23 mouse cellular contexts compared by ENCODE assay signal in the genomic region with DNA sequence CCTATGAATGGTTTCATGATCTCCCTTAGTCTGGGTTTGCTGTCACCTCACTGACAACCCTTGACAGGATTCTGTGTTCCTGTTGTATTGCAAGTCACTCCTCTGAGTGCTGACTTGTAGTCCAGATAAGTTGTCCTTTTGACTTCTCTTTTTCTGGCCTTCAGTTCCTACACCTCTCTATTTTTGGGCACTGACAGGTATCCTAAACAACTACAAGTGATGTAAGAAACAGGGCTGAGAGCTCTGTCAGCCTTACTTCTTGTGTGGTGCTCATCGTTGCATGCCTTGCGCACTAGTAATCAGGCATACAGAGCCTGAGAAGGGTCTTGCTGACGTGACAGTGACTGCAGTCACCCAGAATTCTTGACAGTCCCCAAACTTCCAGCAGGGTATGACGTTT.
A peak's percentile ranks its signal among the peaks of the same experiment; 100 is the strongest.
DNase-seq lines count a peak whose midpoint lies in the region; ATAC-seq lines count a peak whose summit lies in the region.
"Had no signal": no experiment of that assay in that cellular context is flagged by ENCODE, and none has a peak within 500 bp of the region (broad histone marks: within the 10 kb centered on the region; RNA-seq: fewer than 3 reads in every experiment).

No protein-coding gene starts in this region.

- peak; percentile 55; the same call in 1 of the 2 replicates for ATAC-seq in heart, embryonic 12.5 days (ENCODE audit: insufficient number of reproducible peaks, low FRiP score)
- peak; percentile 90 for ATAC-seq in heart, embryonic 15.5 days (replicated peaks; ENCODE audit: insufficient number of reproducible peaks, insufficient read depth, low FRiP score, low read depth)
- ATAC-seq: CD4-positive, CD25-positive, alpha-beta regulatory T cell, adult 4 months; forebrain, embryonic 14.5 days; forebrain, postnatal 0 days; intestine, postnatal 0 days had no signal

- no peak overlapping the region for H3K4me3 ChIP-seq in heart, embryonic 12.5 days
- H3K4me3 ChIP-seq in heart, embryonic 15.5 days: no peak overlapping the region
- H3K4me3 ChIP-seq in hindbrain, embryonic 10.5 days: no peak overlapping the region
- H3K4me3 ChIP-seq: embryonic facial prominence, embryonic 12.5 days; embryonic facial prominence, embryonic 15.5 days; gastrocnemius, adult 2 months; hindbrain, embryonic 12.5 days; hindbrain, embryonic 15.5 days had no signal

- H3K27me3 ChIP-seq in heart, embryonic 12.5 days (replicated peaks): no peaks in the 10 kb centered on the region
- no peaks in the 10 kb centered on the region for H3K27me3 ChIP-seq in heart, embryonic 15.5 days
- H3K27me3 ChIP-seq in hindbrain, embryonic 10.5 days (ENCODE audit: insufficient read depth, poor library complexity, severe bottlenecking): no peaks in the 10 kb centered on the region
- H3K27me3 ChIP-seq: embryonic facial prominence, embryonic 12.5 days; embryonic facial prominence, embryonic 15.5 days; hindbrain, embryonic 12.5 days; hindbrain, embryonic 15.5 days had no signal

- no peaks in the 10 kb centered on the region for H3K36me3 ChIP-seq in heart, embryonic 12.5 days
- H3K36me3 ChIP-seq in heart, embryonic 15.5 days: no peaks in the 10 kb centered on the region
- no peaks in the 10 kb centered on the region for H3K36me3 ChIP-seq in hindbrain, embryonic 10.5 days
- H3K36me3 ChIP-seq: embryonic facial prominence, embryonic 12.5 days; embryonic facial prominence, embryonic 15.5 days; hindbrain, embryonic 12.5 days; hindbrain, embryonic 15.5 days had no signal

- H3K9ac ChIP-seq in heart, embryonic 12.5 days: no peak overlapping the region
- H3K9ac ChIP-seq in heart, embryonic 15.5 days: no peak overlapping the region
- H3K9ac ChIP-seq: embryonic facial prominence, embryonic 12.5 days; embryonic facial prominence, embryonic 15.5 days; forebrain, postnatal 0 days; hindbrain, embryonic 12.5 days; hindbrain, embryonic 15.5 days had no signal

- intact Hi-C loops in heart, postnatal 10 days (cut with DNase I): no loop called here

- no peak overlapping the region for H3K4me2 ChIP-seq in heart, embryonic 12.5 days
- no peak overlapping the region for H3K4me2 ChIP-seq in heart, embryonic 15.5 days
- H3K4me2 ChIP-seq: embryonic facial prominence, embryonic 12.5 days; embryonic facial prominence, embryonic 15.5 days; hindbrain, embryonic 12.5 days; hindbrain, embryonic 15.5 days had no signal

- H3K9me3 ChIP-seq in heart, embryonic 12.5 days (replicated peaks): no peaks in the 10 kb centered on the region
- no peaks in the 10 kb centered on the region for H3K9me3 ChIP-seq in heart, embryonic 15.5 days (replicated peaks)
- H3K9me3 ChIP-seq in hindbrain, embryonic 10.5 days: no peaks in the 10 kb centered on the region
- H3K9me3 ChIP-seq: embryonic facial prominence, embryonic 12.5 days; embryonic facial prominence, embryonic 15.5 days; hindbrain, embryonic 12.5 days; hindbrain, embryonic 15.5 days had no signal

- DNase-seq in heart, adult 11 months: no peak
- DNase-seq in heart, adult 18-20 months: no peak
- DNase-seq in heart, postnatal 10 days: peak; percentile 31 to 39
- no peak for DNase-seq in hindbrain, embryonic 10.5 days (ENCODE audit: low spot score)
- DNase-seq: adrenal gland, adult 2 months; adrenal gland, postnatal 14 days; cerebellum, adult 11 months; cerebellum, adult 2 months; cerebellum, adult 9-11 months; cerebellum, postnatal 25 days; forebrain, postnatal 0 days; gastrocnemius, adult 2 months; gastrocnemius, postnatal 14 days; kidney, adult 2 months had no signal

- no peaks in the 10 kb centered on the region for H3K4me1 ChIP-seq in heart, embryonic 12.5 days (replicated peaks)
- no peaks in the 10 kb centered on the region for H3K4me1 ChIP-seq in heart, embryonic 15.5 days (replicated peaks)
- H3K4me1 ChIP-seq in hindbrain, embryonic 10.5 days (replicated peaks): no peaks in the 10 kb centered on the region
- H3K4me1 ChIP-seq: embryonic facial prominence, embryonic 12.5 days; embryonic facial prominence, embryonic 15.5 days; hindbrain, embryonic 12.5 days; hindbrain, embryonic 15.5 days had no signal

- H3K27ac ChIP-seq in heart, embryonic 12.5 days (ENCODE audit: poor library complexity, severe bottlenecking): peak overlapping the region; percentile 74
- H3K27ac ChIP-seq in heart, embryonic 15.5 days: peak overlapping the region; percentile 75
- no peak overlapping the region for H3K27ac ChIP-seq in hindbrain, embryonic 10.5 days
- H3K27ac ChIP-seq: embryonic facial prominence, embryonic 12.5 days; embryonic facial prominence, embryonic 15.5 days; gastrocnemius, adult 2 months; hindbrain, embryonic 12.5 days; hindbrain, embryonic 15.5 days had no signal

- 50% methylated on average over 4 of the region's 4 CpGs for WGBS in heart, embryonic 12.5 days
- WGBS in heart, embryonic 15.5 days: 54% methylated on average over 4 of the region's 4 CpGs
- WGBS in hindbrain, embryonic 10.5 days: 74% methylated on average over 4 of the region's 4 CpGs

Comparison
In these comparisons a context has a peak if more than half of its experiments do, and no peak if none do; other contexts are left out.
1. DNase-seq: peak in heart, postnatal 10 days (2 of 2); none in heart, adult 11 months (single experiment), heart, adult 18-20 months (0 of 2) and hindbrain, embryonic 10.5 days (single experiment).